Mouse (Mus musculus): ENCODE measurements around the gene Casc3.

DNA sequence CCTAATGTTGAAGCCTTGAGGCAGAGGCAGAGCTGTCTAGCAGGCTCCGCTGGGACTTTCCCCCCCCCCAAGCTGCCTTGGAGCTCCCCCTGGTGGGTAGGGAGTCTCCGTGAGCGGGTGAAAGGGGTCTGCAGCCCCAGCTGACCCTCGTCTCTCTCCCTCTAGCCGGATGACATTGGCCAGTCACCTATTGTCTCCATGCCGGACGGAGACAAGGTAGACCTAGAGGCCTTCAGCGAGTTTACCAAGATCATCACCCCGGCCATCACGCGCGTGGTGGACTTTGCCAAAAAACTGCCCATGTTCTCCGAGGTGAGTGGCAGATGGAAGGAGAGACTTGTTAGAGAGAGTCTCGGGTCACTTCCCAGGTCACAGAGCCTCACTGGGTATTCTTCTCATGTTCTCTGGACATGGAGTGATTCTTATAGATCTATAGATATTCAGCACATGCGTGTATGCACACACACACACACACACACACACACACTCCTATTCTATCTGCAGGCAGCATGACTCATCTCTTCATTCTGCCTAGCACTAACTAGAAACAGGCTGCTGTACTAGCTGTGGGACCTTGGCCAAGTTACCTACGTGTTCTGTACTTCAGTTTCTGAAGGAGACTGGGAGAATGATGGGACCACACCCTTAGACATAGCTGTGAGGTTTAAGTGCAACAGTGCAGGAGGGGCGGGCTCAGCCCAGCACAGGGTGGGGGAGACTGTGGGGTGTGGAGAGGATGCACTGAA lies 41.8 kb upstream of the Casc3 start:
- TF ChIP-seq CTCF (IDR thresholded peaks at IDR 0.05) (peak; percentile 72), EP300 (IDR thresholded peaks at IDR 0.05) (peak; percentile 93)

All from lung, postnatal 0 days (tissue).